Mouse (Mus musculus) embryonic fibroblast, embryonic 13.5 days (primary cell): Measurements from ENCODE around the gene Rffl. TPM values are rescaled to one million over a fixed set of nuclear protein-coding genes. Genes with fewer than 3 reads are reported as not detected.
A peak's percentile ranks its signal among the peaks of the same experiment; 100 is the strongest.
"Not testable (repeated sequence)": the region's sequence is repeated elsewhere in the genome, so short reads cannot be mapped to it uniquely, and the experiment has no call there.

Source experiments
- H3K27ac ChIP-seq: 2 replicates; pipeline ENCODE4 v1.5.1; 2012; ENCODE audit warnings: low read length, control low read depth, inconsistent platforms; ENCODE audit not compliant: insufficient read depth
- H3K4me1 ChIP-seq: 2 replicates; pipeline ENCODE4 v1.6.1; 2011; ENCODE audit warnings: low read length; ENCODE audit not compliant: control insufficient read depth, insufficient read depth
- H3K4me3 ChIP-seq: 2 replicates; pipeline ENCODE4 v1.5.1; 2011; ENCODE audit warnings: mild to moderate bottlenecking, control low read depth, low read length; ENCODE audit not compliant: insufficient read depth
- CTCF ChIP-seq: IDR thresholded peaks from 2 replicates; pipeline ENCODE4 v1.5.1; 2011; ENCODE audit warnings: mild to moderate bottlenecking, control low read depth, low read length, moderate library complexity, borderline replicate concordance; ENCODE audit not compliant: insufficient read depth
- POLR2A ChIP-seq: IDR thresholded peaks from 2 replicates; pipeline ENCODE4 v1.6.1; 2011; ENCODE audit warnings: low read depth, mild to moderate bottlenecking, control low read depth, low read length, moderate library complexity
- polyA plus RNA-seq: library from polyadenylated mRNA; stranded (reverse); fragments of >200 nt; gene quantifications from 2 replicates; pipeline ENCODE4 v1.2.4, GENCODE M21; 2011; ENCODE audit warnings: low read depth; ENCODE audit not compliant: missing spikeins, insufficient read length

Gene Rffl
- polyA plus RNA-seq, 1 experiment, result 5.7 TPM

GRCm38 (mm10) chr11:82835616-82836432 lies 35.2 kb downstream of the Rffl start:
- H3K4me1 ChIP-seq, result peaks cover 11% of the 10 kb centered on the region
- TF ChIP-seq CTCF, result no peak
- no peak for TF ChIP-seq POLR2A
- H3K27ac ChIP-seq, result no peak overlapping the region
- H3K4me3 ChIP-seq, result no peak overlapping the region

DNA sequence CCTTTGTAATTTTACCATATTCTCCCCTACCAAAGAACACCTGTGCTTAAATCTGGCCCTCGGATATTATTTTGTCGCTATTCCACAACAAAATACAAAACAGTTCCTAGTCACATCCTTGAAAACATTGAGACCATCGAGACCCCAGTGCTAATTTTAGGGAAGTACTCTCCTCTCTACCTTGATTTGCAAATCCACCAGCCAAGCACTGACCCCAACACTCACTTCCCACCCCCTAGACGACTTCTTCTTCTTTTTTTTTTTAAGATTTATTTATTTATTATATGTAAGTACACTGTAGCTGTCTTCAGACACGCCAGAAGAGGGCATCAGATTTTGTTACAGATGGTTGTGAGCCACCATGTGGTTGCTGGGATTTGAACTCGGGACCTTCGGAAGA lies 36.7 kb downstream of the Rffl start:
- H3K4me1 ChIP-seq, result peaks cover 13% of the 10 kb centered on the region
- H3K4me3 ChIP-seq, H3K27ac ChIP-seq: not testable (repeated sequence)

GRCm38 (mm10) chr11:82833929-82834328 lies 37.1 kb downstream of the Rffl start:
- Histone ChIP-seq H3K4me1 (peaks cover 13% of the 10 kb centered on the region), H3K27ac (no peak overlapping the region), H3K4me3 (no peak overlapping the region)
- TF ChIP-seq CTCF (no peak), POLR2A (no peak)

DNA sequence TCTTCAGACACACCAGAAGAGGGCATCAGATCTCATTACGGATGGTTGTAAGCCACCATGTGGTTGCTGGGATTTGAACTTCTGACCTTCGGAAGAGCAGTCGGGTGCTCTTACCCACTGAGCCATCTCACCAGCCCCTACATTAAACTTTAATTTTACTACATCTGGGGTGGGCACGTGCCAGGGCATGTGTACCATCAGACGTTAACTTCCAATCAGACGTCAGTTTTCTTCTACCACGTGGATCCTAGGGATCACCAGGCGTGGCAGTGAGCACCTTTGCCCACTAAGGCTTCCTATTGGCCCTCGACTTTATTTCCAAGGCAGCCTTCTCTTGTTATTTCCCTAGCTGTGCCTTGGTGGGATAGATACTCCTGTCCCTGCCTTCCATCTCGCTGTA lies 38.6 kb downstream of the Rffl start:
- peaks cover 13% of the 10 kb centered on the region for H3K4me1 ChIP-seq
- not testable (repeated sequence) for H3K4me3 ChIP-seq, H3K27ac ChIP-seq

GRCm38 (mm10) chr11:82831008-82831893 lies 39.8 kb downstream of the Rffl start:
- peaks cover 13% of the 10 kb centered on the region for H3K4me1 ChIP-seq
- no peak overlapping the region for H3K4me3 ChIP-seq
- 0 out of 2 replicates have a peak overlapping the region, but pooled peaks have one; percentile 15 for H3K27ac ChIP-seq
- no peak for TF ChIP-seq POLR2A
- TF ChIP-seq CTCF, result no peak

DNA sequence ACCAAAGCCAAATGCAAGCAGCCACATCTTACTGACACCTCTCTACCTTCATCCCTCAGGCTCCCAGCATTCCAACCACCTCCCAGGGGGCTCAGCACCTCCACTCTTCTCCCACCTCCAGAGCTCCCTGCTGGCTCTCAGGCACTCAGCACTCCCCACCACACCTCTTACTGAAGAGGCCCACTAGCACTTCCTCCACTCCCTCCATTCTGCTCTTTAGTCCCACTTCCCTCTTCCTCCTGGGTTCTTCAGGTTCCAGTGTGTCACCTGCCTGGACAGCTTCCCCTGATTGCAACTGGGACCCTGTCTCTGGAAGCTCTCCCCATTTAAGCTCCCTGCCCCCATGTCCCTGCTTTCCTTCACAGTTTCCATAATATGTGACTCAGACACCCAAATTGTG lies 44.2 kb downstream of the Rffl start:
- no peak overlapping the region for H3K4me3 ChIP-seq
- peaks cover 11% of the 10 kb centered on the region for H3K4me1 ChIP-seq
- TF ChIP-seq CTCF (no peak), POLR2A (no peak)
- H3K27ac ChIP-seq, result no peak overlapping the region

- no peak overlapping the region for H3K4me3 ChIP-seq
- H3K4me1 ChIP-seq, result no peaks in the 10 kb centered on the region
- no peak overlapping the region for H3K27ac ChIP-seq
- TF ChIP-seq POLR2A, result no peak
- no peak for TF ChIP-seq CTCF
These were observed 50.1 kb downstream of the Rffl start for GRCm38 (mm10) chr11:82820788-82821456.

- H3K27ac ChIP-seq, result no peak overlapping the region
- no peak for TF ChIP-seq POLR2A
- TF ChIP-seq CTCF, result peak; percentile 62; the same call in 1 of the 2 replicates
- no peaks in the 10 kb centered on the region for H3K4me1 ChIP-seq
- no peak overlapping the region for H3K4me3 ChIP-seq
These were observed 51.7 kb downstream of the Rffl start for GRCm38 (mm10) chr11:82819350-82819749.

GRCm38 (mm10) chr11:82808485-82808884 lies 62.5 kb downstream of the Rffl start:
- Histone ChIP-seq H3K4me1 (peaks cover 5% of the 10 kb centered on the region; the same call in 1 of the 2 replicates), H3K27ac (no peak overlapping the region), H3K4me3 (no peak overlapping the region)
- TF ChIP-seq POLR2A (no peak), CTCF (no peak)
